Mouse (Mus musculus) mouse embryonic stem cell (cell line): ENCODE measurements at regions not wholly inside any gene's neighbourhood (a gene's known extent, or its start where the extent isn't known, plus 50 kb on each side); places are given as distances from the start of the nearest gene placed in this dataset.
"Not testable (repeated sequence)": the region's sequence is repeated elsewhere in the genome, so short reads cannot be mapped to it uniquely, and the experiment has no call there.

Experiments used
- in situ Hi-C, 2 experiments: fragments of 300-500 bp; cut with MboI; formaldehyde crosslinking; loops; 1 replicate in 1 of 2; 3 replicates in 1 of 2; pipeline ENCODE4 v1.14.3; 2019 to 2020; ENCODE audit warnings: low sequenced_read_pairs in 2 of 2, low pct_unique_long_range_greater_than_20kb in 1 of 2, mixed read lengths in 1 of 2; ENCODE audit not compliant: unreplicated experiment in 1 of 2

GRCm38 (mm10) chr4:10670846-10671428 is 203.4 kb upstream of the 2610301B20Rik start:
- in situ Hi-C loops, result no loop called here

- in situ Hi-C loops, result loop anchor here in 1 of 2 experiments (10.0 kb wide), 1 partner anchor 144 kb away; no protein-coding TSS in a partner anchor
These were observed 183.2 kb upstream of the 2610301B20Rik start for GRCm38 (mm10) chr4:10691086-10691485.

- in situ Hi-C loops, result loop anchor here in 1 of 2 experiments (10.0 kb wide), 1 partner anchor 142 kb away; no protein-coding TSS in a partner anchor
These were observed 181.4 kb upstream of the 2610301B20Rik start for GRCm38 (mm10) chr4:10692860-10693259.

GRCm38 (mm10) chr4:10693446-10694105 is 180.7 kb upstream of the 2610301B20Rik start:
- in situ Hi-C loops, result loop anchor here in 1 of 2 experiments (10.0 kb wide), 1 partner anchor 141 kb away; no protein-coding TSS in a partner anchor

GRCm38 (mm10) chr4:10694106-10694748 is 180.1 kb upstream of the 2610301B20Rik start:
- in situ Hi-C loops, result loop anchor here in 1 of 2 experiments (10.0 kb wide), 1 partner anchor 141 kb away; no protein-coding TSS in a partner anchor

GRCm38 (mm10) chr4:10697225-10697836 is 177.0 kb upstream of the 2610301B20Rik start:
- in situ Hi-C loops, result loop anchor here in 1 of 2 experiments (10.0 kb wide), 1 partner anchor 137 kb away; no protein-coding TSS in a partner anchor

- in situ Hi-C loops, result loop anchor here in 1 of 2 experiments (10.0 kb wide), 1 partner anchor 136 kb away; no protein-coding TSS in a partner anchor
These were observed 175.7 kb upstream of the 2610301B20Rik start for GRCm38 (mm10) chr4:10698637-10699036.

- in situ Hi-C loops, result no loop called here
These were observed 172.8 kb upstream of the 2610301B20Rik start for GRCm38 (mm10) chr4:10701479-10701878.

GRCm38 (mm10) chr4:10703212-10703611 is 171.1 kb upstream of the 2610301B20Rik start:
- in situ Hi-C loops, result no loop called here

- in situ Hi-C loops, result no loop called here
These were observed 167.2 kb upstream of the 2610301B20Rik start for GRCm38 (mm10) chr4:10707016-10707657.

- in situ Hi-C loops, result no loop called here
These were observed 166.6 kb upstream of the 2610301B20Rik start for GRCm38 (mm10) chr4:10707658-10708056.

- in situ Hi-C loops, result no loop called here
These were observed 162.3 kb upstream of the 2610301B20Rik start for GRCm38 (mm10) chr4:10711939-10712533.

GRCm38 (mm10) chr4:10723341-10723740 is 151.0 kb upstream of the 2610301B20Rik start:
- in situ Hi-C loops, result no loop called here

- in situ Hi-C loops, result no loop called here
These were observed 146.4 kb upstream of the 2610301B20Rik start for GRCm38 (mm10) chr4:10727894-10728293.

GRCm38 (mm10) chr4:10745207-10745606 is 129.1 kb upstream of the 2610301B20Rik start:
- in situ Hi-C loops, result no loop called here

- in situ Hi-C loops, result no loop called here
These were observed 125.5 kb upstream of the 2610301B20Rik start for GRCm38 (mm10) chr4:10748816-10749215.

GRCm38 (mm10) chr4:10750377-10751062 is 123.8 kb upstream of the 2610301B20Rik start:
- in situ Hi-C loops, result not testable (repeated sequence)
